Mouse (Mus musculus) liver, embryonic 11.5 days (tissue): ENCODE results near the gene Ndufa11. TPM values are rescaled to one million over a fixed set of nuclear protein-coding genes. Genes with fewer than 3 reads are reported as not detected.

ENCODE experiments used
- ATAC-seq: fragments of 200-750 bp; cut with Nextera tagmentation; replicated peaks from 2 replicates; pipeline ENCODE4 v1.8.0; 2017; ENCODE audit warnings: moderate number of reproducible peaks, mild to moderate bottlenecking, moderate TSS enrichment, moderate library complexity; ENCODE audit not compliant: low FRiP score
- DNase-seq: peaks from one replicate; pipeline ENCODE4 v3.0.0-alpha.2; 2017; ENCODE audit warnings: low spot score
- H3K27ac ChIP-seq: fragments of 300-500 bp; sonication (generic); 2 replicates; pipeline ENCODE4 v1.5.1; 2014; ENCODE audit warnings: mild to moderate bottlenecking, low read depth, low read length, control low read depth
- H3K27me3 ChIP-seq: fragments of 300-500 bp; sonication (generic); replicated peaks from 2 replicates; pipeline ENCODE4 v1.6.1; 2014; ENCODE audit warnings: low read length, mixed read lengths; ENCODE audit not compliant: control insufficient read depth, insufficient read depth
- H3K36me3 ChIP-seq: fragments of 300-500 bp; sonication (generic); 2 replicates; pipeline ENCODE4 v1.6.1; 2014; ENCODE audit warnings: mild to moderate bottlenecking, low read length, moderate library complexity, mixed read lengths; ENCODE audit not compliant: control insufficient read depth, insufficient read depth
- H3K4me1 ChIP-seq: fragments of 300-500 bp; sonication (generic); replicated peaks from 2 replicates; pipeline ENCODE4 v1.6.1; 2014; ENCODE audit warnings: low read length, mixed read lengths; ENCODE audit not compliant: control insufficient read depth, insufficient read depth
- H3K4me2 ChIP-seq: fragments of 300-500 bp; sonication (generic); 2 replicates; pipeline ENCODE4 v1.6.1; 2014; ENCODE audit warnings: mild to moderate bottlenecking, control low read depth, moderate library complexity
- H3K4me3 ChIP-seq: fragments of 300-500 bp; sonication (generic); 2 replicates; pipeline ENCODE4 v1.5.1; 2014; ENCODE audit warnings: low read depth, low read length, control low read depth
- H3K9ac ChIP-seq: fragments of 300-500 bp; sonication (generic); 2 replicates; pipeline ENCODE4 v1.6.1; 2014; ENCODE audit warnings: low read depth, low read length, control low read depth
- H3K9me3 ChIP-seq: fragments of 300-500 bp; sonication (generic); 2 replicates; pipeline ENCODE4 v1.6.1; 2016; ENCODE audit warnings: low read length, inconsistent platforms, mixed read lengths; ENCODE audit not compliant: control insufficient read depth
- WGBS: fragments of 180-500 bp; shearing (Covaris S2); extraction: QIAGEN DNeasy Blood & Tissue Kit; methylation state at CpG from one replicate; pipeline ENCODE4 v1.1.7; 2014; 5-methylcytosine and 5-hydroxymethylcytosine counted together
- polyA plus RNA-seq: library from polyadenylated mRNA; unstranded; fragments of >200 nt; fragmentation: Nextera tagmentation; extraction: Ambion mirVana; gene quantifications from 2 replicates; pipeline ENCODE4 v1.2.1, GENCODE M21; 2014

Ndufa11 gene
- polyA plus RNA-seq, 1 experiment from 2014 or later: 358 TPM

GRCm38 (mm10) chr17:56766631-56767405, 49.3 kb downstream of the Ndufa11 start:
- Histone ChIP-seq H3K27ac (no peak overlapping the region), H3K9me3 (no peaks in the 10 kb centered on the region), H3K4me2 (no peak overlapping the region), H3K9ac (no peak overlapping the region), H3K4me1 (peaks cover 21% of the 10 kb centered on the region), H3K4me3 (no peak overlapping the region), H3K36me3 (peaks cover 26% of the 10 kb centered on the region), H3K27me3 (no peaks in the 10 kb centered on the region)
- 94% methylated on average over 27 of the region's 27 CpGs for WGBS
- ATAC-seq (no peak), DNase-seq (no peak)

- no peak for DNase-seq
- Histone ChIP-seq H3K27ac (no peak overlapping the region), H3K36me3 (peaks cover 26% of the 10 kb centered on the region), H3K9me3 (no peaks in the 10 kb centered on the region), H3K27me3 (no peaks in the 10 kb centered on the region), H3K4me1 (peaks cover 17% of the 10 kb centered on the region), H3K4me3 (no peak overlapping the region), H3K9ac (no peak overlapping the region), H3K4me2 (no peak overlapping the region)
- no peak for ATAC-seq
- WGBS: 93% methylated on average over 29 of the region's 29 CpGs
These were observed 50.1 kb downstream of the Ndufa11 start for GRCm38 (mm10) chr17:56767531-56768135.

GRCm38 (mm10) chr17:56768941-56769340, 51.4 kb downstream of the Ndufa11 start:
- no peak for ATAC-seq
- DNase-seq: no peak
- H3K9ac ChIP-seq: no peak overlapping the region
- H3K27me3 ChIP-seq: no peaks in the 10 kb centered on the region
- 88% methylated on average over 11 of the region's 11 CpGs for WGBS
- no peaks in the 10 kb centered on the region for H3K9me3 ChIP-seq
- H3K36me3 ChIP-seq: peaks cover 26% of the 10 kb centered on the region
- H3K4me2 ChIP-seq: no peak overlapping the region
- H3K4me3 ChIP-seq: no peak overlapping the region
- H3K27ac ChIP-seq: no peak overlapping the region
- peaks cover 14% of the 10 kb centered on the region for H3K4me1 ChIP-seq

- no peak within 1 kb of the TSS for H3K4me2 ChIP-seq
- H3K27me3 ChIP-seq: no peaks in the 10 kb centered on the region
- peaks cover 26% of the 10 kb centered on the region for H3K36me3 ChIP-seq
- no peak for DNase-seq
- H3K27ac ChIP-seq: no peak within 1 kb of the TSS
- H3K4me1 ChIP-seq: peaks cover 14% of the 10 kb centered on the region
- ATAC-seq: no peak
- H3K4me3 ChIP-seq: no peak within 1 kb of the TSS
- no peak within 1 kb of the TSS for H3K9ac ChIP-seq
- no peaks in the 10 kb centered on the region for H3K9me3 ChIP-seq
- WGBS: 87% methylated on average over 5 of the region's 5 CpGs
These were observed 52.4 kb downstream of the Ndufa11 start, which contains the start of gene Prr22 for GRCm38 (mm10) chr17:56769950-56770349. Gene Prr22 (plus strand): TSS chr17:56770250.

Other genes with a start within 250 kb of the Ndufa11 start
- 33.4 and 39.8 TPM in 2 replicates for gene Ptprs, start 241.3 kb upstream of the Ndufa11 start, polyA plus RNA-seq
- not detected in 2 replicates for gene Znrf4, start 205.3 kb upstream of the Ndufa11 start, polyA plus RNA-seq
- gene Gm20219, start 163.4 kb upstream of the Ndufa11 start, polyA plus RNA-seq: 0.44 and 0.70 TPM in 2 replicates
- gene Safb2, start 133.2 kb upstream of the Ndufa11 start, polyA plus RNA-seq: 64.5 and 75.5 TPM in 2 replicates
- gene Safb, start 132.9 kb upstream of the Ndufa11 start, polyA plus RNA-seq: 93.1 and 96.5 TPM in 2 replicates
- gene 2410015M20Rik, start 108.0 kb upstream of the Ndufa11 start, polyA plus RNA-seq: 236 and 248 TPM in 2 replicates
- 2,108 and 2,211 TPM in 2 replicates for gene Rpl36, start 104.4 kb upstream of the Ndufa11 start, polyA plus RNA-seq
- gene Lonp1, start 90.9 kb upstream of the Ndufa11 start, polyA plus RNA-seq: 87.9 and 92.4 TPM in 2 replicates
- gene Catsperd, start 89.6 kb upstream of the Ndufa11 start, polyA plus RNA-seq: 0.64 and 0.68 TPM in 2 replicates
- 94.3 and 105 TPM in 2 replicates for gene Ranbp3, start 44.5 kb upstream of the Ndufa11 start, polyA plus RNA-seq
- 9.1 and 10.7 TPM in 2 replicates for gene Vmac, start 255 bp downstream of the Ndufa11 start, polyA plus RNA-seq
- 5.2 and 5.3 TPM in 2 replicates for gene Nrtn, start 39.8 kb downstream of the Ndufa11 start, polyA plus RNA-seq
- 34.5 and 36.9 TPM in 2 replicates for gene Dus3l, start 47.0 kb downstream of the Ndufa11 start, polyA plus RNA-seq
- 1.6 and 1.8 TPM in 2 replicates for gene Prr22, start 52.5 kb downstream of the Ndufa11 start, polyA plus RNA-seq
- 9.0 and 9.5 TPM in 2 replicates for gene Rfx2, start 113.2 kb downstream of the Ndufa11 start, polyA plus RNA-seq
- not detected in 2 replicates for gene Acsbg2, start 156.7 kb downstream of the Ndufa11 start, polyA plus RNA-seq
- 0.26 TPM in 2 replicates for gene 1700061G19Rik, start 157.7 kb downstream of the Ndufa11 start, polyA plus RNA-seq
- gene Mllt1, start 217.6 kb downstream of the Ndufa11 start, polyA plus RNA-seq: 19.2 and 21.3 TPM in 2 replicates